Mouse (Mus musculus) forebrain, postnatal 0 days (tissue): ENCODE measurements around the gene Smagp. TPM values are rescaled to one million over a fixed set of nuclear protein-coding genes. Genes with fewer than 3 reads are reported as not detected.
A peak's percentile ranks its signal among the peaks of the same experiment; 100 is the strongest.
"Not testable (repeated sequence)": the region's sequence is repeated elsewhere in the genome, so short reads cannot be mapped to it uniquely, and the experiment has no call there.

ENCODE experiments used
- ATAC-seq: fragments of 200-750 bp; cut with Nextera tagmentation; 2 replicates; pipeline ENCODE4 v1.8.0; 2017; ENCODE audit warnings: mild to moderate bottlenecking, moderate library complexity
- DNase-seq: peaks from one replicate; pipeline ENCODE4 v3.0.0-alpha.2; 2015
- H3K27ac ChIP-seq: fragments of 300-500 bp; sonication (generic); 2 replicates; pipeline ENCODE4 v1.5.1; 2014; ENCODE audit warnings: low read depth, mild to moderate bottlenecking, antibody characterized with exemption, low read length, moderate library complexity, mixed read lengths
- H3K27me3 ChIP-seq: fragments of 300-500 bp; sonication (generic); 2 replicates; pipeline ENCODE4 v1.6.1; 2014; ENCODE audit warnings: mild to moderate bottlenecking, low read length, mixed read lengths; ENCODE audit not compliant: insufficient read depth
- H3K36me3 ChIP-seq: fragments of 300-500 bp; sonication (generic); 2 replicates; pipeline ENCODE4 v1.6.1; 2014; ENCODE audit warnings: mild to moderate bottlenecking, moderate library complexity; ENCODE audit not compliant: insufficient read depth
- H3K4me1 ChIP-seq: fragments of 300-500 bp; sonication (generic); 2 replicates; pipeline ENCODE4 v1.6.1; 2014; ENCODE audit warnings: antibody characterized with exemption; ENCODE audit not compliant: insufficient read depth
- H3K4me2 ChIP-seq: fragments of 300-500 bp; sonication (generic); 2 replicates; pipeline ENCODE4 v1.6.1; 2014; ENCODE audit warnings: low read depth, mild to moderate bottlenecking, moderate library complexity
- H3K4me3 ChIP-seq: fragments of 300-500 bp; sonication (generic); 2 replicates; pipeline ENCODE4 v1.5.1; 2014; ENCODE audit warnings: low read depth, low read length, mixed read lengths
- H3K9ac ChIP-seq: fragments of 300-500 bp; sonication (generic); 2 replicates; pipeline ENCODE4 v1.6.1; 2014; ENCODE audit warnings: mild to moderate bottlenecking
- H3K9me3 ChIP-seq: fragments of 300-500 bp; sonication (generic); 2 replicates; pipeline ENCODE4 v1.6.1; 2016; ENCODE audit warnings: low read length
- CTCF ChIP-seq: sonication (generic); IDR thresholded peaks from 2 replicates; pipeline ENCODE4 v1.5.1; 2016; ENCODE audit warnings: antibody characterized with exemption, control low read depth, low read depth
- WGBS: fragments of 180-500 bp; shearing (Covaris S2); extraction: QIAGEN DNeasy Blood & Tissue Kit; methylation state at CpG from one replicate; pipeline ENCODE4 v1.1.7; 2014; 5-methylcytosine and 5-hydroxymethylcytosine counted together
- polyA plus RNA-seq: library from polyadenylated mRNA; unstranded; fragments of >200 nt; fragmentation: Nextera tagmentation; extraction: Ambion mirVana; gene quantifications from 2 replicates; pipeline ENCODE4 v1.2.1, GENCODE M21; 2015
- total RNA-seq: library from RNA; depleted of rRNA; stranded (reverse); fragments of >200 nt; gene quantifications from 2 replicates; pipeline ENCODE4 v1.2.3, GENCODE M21; 2014

The Smagp gene
- total and polyA plus RNA-seq, 2 experiments from 2014 or later = 3.9 to 6.2 TPM

- no peak for DNase-seq
- WGBS = 85% methylated on average over 7 of the region's 7 CpGs
- H3K9ac ChIP-seq = no peak overlapping the region
- no peaks in the 10 kb centered on the region for H3K9me3 ChIP-seq
- no peak overlapping the region for H3K4me3 ChIP-seq
- TF ChIP-seq CTCF = no peak
- no peaks in the 10 kb centered on the region for H3K27me3 ChIP-seq
- H3K4me2 ChIP-seq = no peak overlapping the region
- no peaks in the 10 kb centered on the region for H3K36me3 ChIP-seq
- no peak overlapping the region for H3K27ac ChIP-seq
- no peak for ATAC-seq
- H3K4me1 ChIP-seq = peaks cover 10% of the 10 kb centered on the region
These were observed 24.8 kb downstream of the Smagp start for GRCm38 (mm10) chr15:100611951-100612350.

DNA sequence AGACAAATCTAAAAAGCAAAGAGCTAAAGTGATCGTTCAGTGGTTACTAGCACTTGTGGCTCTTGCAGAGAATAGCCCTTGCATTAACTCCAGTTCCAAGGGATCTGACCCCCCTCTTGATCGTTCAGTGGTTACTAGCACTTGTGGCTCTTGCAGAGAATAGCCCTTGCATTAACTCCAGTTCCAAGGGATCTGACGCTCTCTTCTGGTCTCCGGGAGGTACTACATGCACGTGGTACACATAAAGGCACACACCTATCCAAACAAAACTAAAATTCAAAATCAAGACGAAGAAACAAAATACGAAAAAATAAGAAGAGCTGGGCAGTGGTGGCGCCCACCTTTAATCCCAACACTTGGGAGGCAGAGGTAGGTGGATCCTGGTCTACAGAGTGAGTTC, 30.1 kb downstream of the Smagp start:
- H3K9ac ChIP-seq, H3K27me3 ChIP-seq, H3K27ac ChIP-seq, DNase-seq, H3K9me3 ChIP-seq, H3K4me2 ChIP-seq, H3K4me1 ChIP-seq, H3K4me3 ChIP-seq, H3K36me3 ChIP-seq, ATAC-seq: not testable (repeated sequence)
- 91% methylated on average over 8 of the region's 8 CpGs for WGBS
- TF ChIP-seq CTCF = peak; percentile 15; the same call in 1 of the 2 replicates

- Histone ChIP-seq H3K4me3 (no peak overlapping the region), H3K4me2 (no peak overlapping the region), H3K9me3 (no peaks in the 10 kb centered on the region), H3K36me3 (no peaks in the 10 kb centered on the region), H3K27me3 (no peaks in the 10 kb centered on the region), H3K9ac (no peak overlapping the region), H3K4me1 (peaks cover 12% of the 10 kb centered on the region), H3K27ac (no peak overlapping the region)
- TF ChIP-seq CTCF = no peak
- ATAC-seq = no peak
- WGBS = 54% methylated on average over 3 of the region's 3 CpGs
- DNase-seq = no peak
These were observed 35.1 kb downstream of the Smagp start for GRCm38 (mm10) chr15:100601669-100602068.

- no peak for ATAC-seq
- 27% methylated on average over 21 of the region's 21 CpGs for WGBS
- Histone ChIP-seq H3K4me2 (peak overlapping the region; percentile 93), H3K4me1 (peaks cover 12% of the 10 kb centered on the region), H3K27me3 (no peaks in the 10 kb centered on the region), H3K9ac (no peak overlapping the region), H3K27ac (0 out of 2 replicates have a peak overlapping the region, but pooled peaks have one; percentile 1), H3K9me3 (no peaks in the 10 kb centered on the region), H3K4me3 (peak overlapping the region; percentile 97), H3K36me3 (no peaks in the 10 kb centered on the region)
- no peak for TF ChIP-seq CTCF
- DNase-seq = no peak
These were observed 36.0 kb downstream of the Smagp start for GRCm38 (mm10) chr15:100600696-100601272.

DNA sequence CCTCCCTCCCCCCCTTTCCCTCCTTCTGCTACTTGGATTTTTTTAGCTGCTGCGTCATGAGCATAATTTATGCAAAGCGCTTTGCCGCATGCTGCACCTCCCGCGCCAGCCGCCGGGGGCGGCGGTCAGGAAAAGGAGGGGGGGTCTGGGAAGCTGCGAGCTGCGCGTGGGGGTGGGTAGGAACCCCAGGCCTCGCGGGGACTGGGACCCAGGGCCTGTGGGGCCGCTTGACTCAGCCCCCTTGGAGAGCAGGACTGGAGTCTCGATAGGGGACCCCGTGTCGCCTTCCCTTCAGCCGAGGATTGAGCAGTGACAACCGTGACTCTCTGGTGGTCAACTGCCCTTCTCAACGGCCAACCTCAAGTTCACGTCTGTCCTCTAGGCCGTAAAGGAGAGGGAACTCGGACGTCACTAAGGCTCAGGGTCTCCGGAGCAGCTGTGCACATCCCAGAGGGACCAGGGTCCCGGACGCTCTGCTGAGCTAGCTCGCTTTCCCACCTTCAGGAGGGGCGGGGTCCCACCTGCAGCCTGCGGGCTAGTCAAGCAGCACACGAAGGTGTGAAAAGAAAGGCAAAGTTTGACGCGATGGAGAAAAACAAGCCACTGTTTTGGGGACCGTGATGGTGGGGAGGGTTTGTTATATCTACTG, 36.6 kb downstream of the Smagp start:
- 5% methylated on average over 35 of the region's 35 CpGs for WGBS
- no peaks in the 10 kb centered on the region for H3K9me3 ChIP-seq
- TF ChIP-seq CTCF = peak; percentile 76
- H3K27me3 ChIP-seq = no peaks in the 10 kb centered on the region
- H3K27ac ChIP-seq = peak overlapping the region; percentile 88
- H3K36me3 ChIP-seq = no peaks in the 10 kb centered on the region
- H3K9ac ChIP-seq = peak overlapping the region; percentile 95
- peak overlapping the region; percentile 93 for H3K4me2 ChIP-seq
- ATAC-seq (peak; percentile 84), DNase-seq (peak; percentile 93)
- peak overlapping the region; percentile 97 for H3K4me3 ChIP-seq
- peaks cover 6% of the 10 kb centered on the region; the same call in 1 of the 2 replicates for H3K4me1 ChIP-seq

DNA sequence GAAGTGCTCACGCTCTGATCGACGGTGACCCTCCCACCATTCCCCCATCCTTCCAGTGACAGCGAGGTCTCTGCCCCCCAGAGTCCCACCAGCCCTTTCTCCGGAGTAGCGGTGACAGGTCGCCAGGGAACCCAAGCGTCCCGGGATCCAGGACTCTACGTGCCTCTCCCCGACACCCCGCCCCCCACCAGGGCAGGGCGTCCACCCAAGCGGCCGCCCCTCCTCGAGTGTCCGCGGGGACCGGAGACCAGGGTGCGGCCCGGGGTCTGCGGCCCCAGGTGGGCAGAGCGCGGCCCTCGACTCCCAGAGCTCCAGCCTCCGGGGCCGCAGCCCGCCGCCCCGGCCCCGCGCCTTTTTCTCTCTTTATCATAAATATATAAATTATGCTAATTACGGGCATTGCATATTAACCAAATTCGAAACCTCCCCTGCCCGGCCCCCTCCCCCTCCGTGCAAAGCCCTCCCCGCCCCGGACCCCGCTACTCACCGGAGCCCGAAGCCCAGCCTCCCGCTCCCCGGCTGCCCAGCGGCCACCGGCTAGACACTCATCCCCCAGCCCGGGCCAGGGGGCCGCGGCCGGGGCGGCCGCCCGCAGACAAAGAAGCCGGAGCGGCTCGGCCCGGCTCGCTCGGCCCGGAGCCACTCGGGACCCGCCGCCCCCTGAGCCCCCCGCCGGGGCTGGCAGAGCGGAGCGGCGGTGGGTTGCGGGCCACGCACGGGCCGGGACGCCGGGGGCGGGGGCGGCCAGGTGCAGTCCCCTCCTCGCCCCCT, 37.3 kb downstream of the Smagp start, which contains the start of gene Pou6f1:
Gene Pou6f1, minus strand, starts transcription at position 709 of the 771 bp plus-strand sequence.
- no peak for TF ChIP-seq CTCF

DNA sequence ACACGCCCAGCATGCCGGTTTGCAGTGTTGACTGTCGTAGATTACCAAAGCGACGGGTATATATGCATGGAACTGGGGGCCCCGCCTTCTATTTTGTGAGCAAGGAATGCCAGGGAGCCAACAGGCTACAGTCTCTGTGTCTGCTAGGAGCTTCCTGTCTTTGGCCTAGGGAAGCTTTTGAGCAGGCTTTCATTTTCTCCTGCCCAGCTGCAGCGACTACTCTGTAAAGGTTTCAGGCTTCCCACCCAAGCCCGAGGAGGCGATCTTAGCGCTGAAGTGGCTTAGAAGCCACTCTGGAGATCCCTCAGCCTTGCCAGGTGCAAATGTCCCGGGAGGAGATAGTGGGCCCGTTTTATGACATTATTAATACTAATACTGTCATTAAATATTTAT, 37.9 kb downstream of the Smagp start:
- peak overlapping the region; percentile 97 for H3K4me3 ChIP-seq
- H3K36me3 ChIP-seq = no peaks in the 10 kb centered on the region
- no peak for TF ChIP-seq CTCF
- 2% methylated on average over 12 of the region's 12 CpGs for WGBS
- peaks cover 5% of the 10 kb centered on the region; the same call in 1 of the 2 replicates for H3K4me1 ChIP-seq
- peak overlapping the region; percentile 95 for H3K9ac ChIP-seq
- peak; percentile 81 for DNase-seq
- H3K9me3 ChIP-seq = no peaks in the 10 kb centered on the region
- ATAC-seq = peak; percentile 66
- peak overlapping the region; percentile 88 for H3K27ac ChIP-seq
- no peaks in the 10 kb centered on the region for H3K27me3 ChIP-seq
- peak overlapping the region; percentile 93 for H3K4me2 ChIP-seq

More for the DNA sequence above, 37.3 kb downstream of the Smagp start, which contains the start of gene Pou6f1:
- no peaks in the 10 kb centered on the region for H3K36me3 ChIP-seq
- H3K4me2 ChIP-seq = peak within 1 kb of the TSS; percentile 93
- WGBS = under 1% methylated on average over 60 of the region's 76 CpGs
- DNase-seq (peak; percentile 57), ATAC-seq (peak; percentile 50)
- peak within 1 kb of the TSS; percentile 88 for H3K27ac ChIP-seq
- H3K9ac ChIP-seq = peak within 1 kb of the TSS; percentile 95
- H3K9me3 ChIP-seq = no peaks in the 10 kb centered on the region
- H3K27me3 ChIP-seq = no peaks in the 10 kb centered on the region
- peaks cover 5% of the 10 kb centered on the region; the same call in 1 of the 2 replicates for H3K4me1 ChIP-seq
- peak within 1 kb of the TSS; percentile 97 for H3K4me3 ChIP-seq
